Mouse (Mus musculus) fibroblast of lung, adult 2 months (primary cell): ENCODE results near the gene Mms19.

Experiments used
- DNase-seq: peaks from one replicate; pipeline ENCODE4 v3.0.0-alpha.2; 2011; ENCODE audit warnings: low read depth

The Mms19 gene

DNA sequence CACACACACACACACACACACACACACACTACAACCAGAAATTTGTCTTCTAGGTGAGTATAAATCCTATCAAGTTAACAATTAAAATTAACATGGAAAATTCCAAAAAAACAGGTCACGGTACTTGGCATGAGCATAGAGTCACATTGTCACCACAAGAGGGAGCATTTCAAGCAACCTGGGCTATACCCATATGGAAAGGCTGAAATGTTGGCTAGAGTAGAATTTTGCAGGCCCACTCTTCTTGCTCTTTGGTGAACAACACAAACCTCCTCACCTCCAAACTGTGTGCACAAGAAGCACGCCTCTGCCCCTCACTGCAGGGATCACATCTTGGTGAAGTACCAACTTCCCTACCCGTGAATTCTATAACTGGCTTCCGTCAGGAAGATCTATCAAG, 82.1 kb downstream of the Mms19 start:
- DNase-seq: no peak

DNA sequence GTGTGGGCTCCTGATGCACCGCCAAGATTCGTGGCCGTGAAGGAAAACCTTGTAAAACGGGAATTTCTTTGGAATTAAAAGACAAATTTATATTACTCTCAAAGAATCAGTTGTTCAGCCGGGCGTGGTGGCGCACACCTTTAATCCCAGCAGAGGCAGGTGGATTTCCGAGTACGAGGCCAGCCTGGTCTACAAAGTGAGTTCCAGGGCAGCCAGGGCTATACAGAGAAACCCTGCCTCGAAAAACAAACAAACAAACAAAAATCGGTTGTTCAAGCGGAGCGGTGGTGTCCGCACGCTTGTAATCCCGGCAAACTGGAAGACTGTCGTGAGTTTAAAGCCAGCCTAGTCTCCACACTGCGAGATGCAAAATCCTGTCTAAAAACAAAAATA, 84.6 kb downstream of the Mms19 start:
- no peak for DNase-seq

DNA sequence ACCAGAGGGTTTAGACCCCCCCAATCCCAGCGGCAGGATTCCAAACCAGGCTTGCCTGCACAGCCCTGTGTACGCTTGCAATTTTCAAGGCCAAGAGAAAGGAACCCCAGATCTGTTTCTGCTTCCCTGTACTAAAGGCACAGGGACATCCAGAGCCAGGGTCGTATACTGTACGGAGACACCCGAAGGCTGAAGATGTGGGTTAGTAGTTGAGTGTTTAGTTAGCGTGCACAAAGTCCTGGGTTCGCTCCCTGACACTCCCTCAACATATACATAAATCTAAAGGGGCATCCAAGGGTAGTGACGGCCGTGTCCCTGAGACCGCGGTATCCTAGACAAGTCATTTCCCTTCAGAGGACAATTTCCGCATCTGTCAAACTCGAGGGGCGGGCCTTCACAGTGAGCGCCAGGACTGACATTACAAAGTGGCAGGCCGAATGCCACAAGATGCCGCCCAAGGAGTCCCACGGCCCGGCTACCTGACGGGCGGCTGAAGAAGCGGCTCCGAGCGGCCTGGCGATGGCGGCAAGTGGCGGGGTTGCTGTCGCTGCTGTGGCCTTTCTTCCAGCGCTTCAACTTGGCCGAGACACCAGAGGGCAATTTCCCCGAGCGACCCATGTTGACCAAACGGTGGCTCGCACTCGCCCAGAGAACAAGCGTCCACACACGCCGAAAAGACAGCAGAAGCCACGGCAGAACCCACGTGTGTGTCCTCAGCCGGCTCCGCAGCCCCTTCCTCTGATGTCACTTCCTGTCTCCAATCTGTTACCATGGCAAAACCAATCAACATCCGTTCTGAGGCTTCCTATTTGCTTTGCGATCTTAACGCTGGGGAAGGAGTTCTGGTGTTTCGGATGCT, 85.3 kb downstream of the Mms19 start, which contains the start of gene Rrp12:
Gene Rrp12, minus strand, starts transcription at position 714 of the 859 bp plus-strand sequence.
- DNase-seq: peak; percentile 75

DNA sequence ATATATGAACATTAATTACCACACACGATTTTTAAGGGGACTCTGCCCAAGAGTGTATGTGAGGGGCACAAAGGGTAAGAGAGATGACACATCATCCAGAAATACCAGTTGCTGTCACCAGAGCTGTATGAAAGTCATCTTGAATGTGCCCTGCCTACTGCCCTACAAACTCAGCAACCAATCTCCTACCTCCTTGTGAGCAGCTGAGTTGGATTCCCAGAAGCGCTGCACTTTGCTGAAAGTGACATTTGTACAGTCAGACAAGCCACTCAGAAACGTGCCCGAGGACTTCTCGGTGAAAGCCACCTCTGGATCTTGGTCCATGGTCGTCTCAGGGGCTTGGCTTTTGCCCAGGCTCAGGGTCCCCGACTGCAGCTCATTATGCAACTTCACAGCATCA, 86.0 kb downstream of the Mms19 start:
- DNase-seq: no peak
